Mouse (Mus musculus): Measurements from ENCODE around the gene Tpra1.

Tpra1 gene

GRCm38 (mm10) chr6:88890832-88891231 is 11.2 kb upstream of the Tpra1 start:
- no peak for DNase-seq (ENCODE audit: low spot score)

GRCm38 (mm10) chr6:88893559-88893958 is 8.5 kb upstream of the Tpra1 start:
- DNase-seq (ENCODE audit: low spot score): peak; percentile 77

DNA sequence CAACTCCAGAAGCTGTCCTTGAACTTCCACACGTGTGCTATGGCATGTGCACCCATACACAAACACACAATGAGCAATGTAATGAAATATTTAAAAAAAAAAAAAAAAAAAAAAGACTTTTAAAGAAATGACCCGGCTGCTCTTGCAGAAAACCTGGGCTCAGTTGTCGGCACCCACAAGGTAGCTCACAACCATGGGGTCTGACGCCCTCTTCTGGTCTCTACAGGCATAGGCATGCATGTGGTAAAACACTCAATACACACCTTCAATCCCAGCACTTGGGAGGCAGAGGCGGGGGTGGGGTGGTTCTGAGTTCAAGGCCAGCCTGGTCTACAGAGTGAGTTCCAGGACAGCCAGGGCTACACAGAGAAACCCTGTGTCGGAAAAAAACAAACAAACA is 6.1 kb upstream of the Tpra1 start:
- DNase-seq (ENCODE audit: low spot score): no peak

DNA sequence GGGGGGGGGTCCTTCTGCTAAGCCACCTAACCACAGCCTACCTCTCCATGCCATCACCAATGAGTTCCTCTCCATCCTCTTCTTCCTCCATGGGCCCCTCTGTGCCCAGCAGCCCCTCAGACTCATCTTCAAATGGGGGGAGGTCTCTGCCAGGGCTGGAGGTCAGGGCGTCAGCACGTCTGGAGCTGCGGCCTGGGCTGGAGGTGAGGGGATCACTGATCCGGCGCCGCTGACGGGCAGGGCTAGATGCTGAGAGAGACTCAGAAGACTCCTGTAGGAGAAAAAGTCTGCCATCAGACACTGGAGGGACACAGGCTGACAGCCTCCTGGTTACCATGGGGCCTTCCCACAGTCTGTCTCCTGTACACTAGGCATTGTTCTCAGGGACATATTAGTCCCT is 4.8 kb upstream of the Tpra1 start:
- no peak for DNase-seq (ENCODE audit: low spot score)

DNA sequence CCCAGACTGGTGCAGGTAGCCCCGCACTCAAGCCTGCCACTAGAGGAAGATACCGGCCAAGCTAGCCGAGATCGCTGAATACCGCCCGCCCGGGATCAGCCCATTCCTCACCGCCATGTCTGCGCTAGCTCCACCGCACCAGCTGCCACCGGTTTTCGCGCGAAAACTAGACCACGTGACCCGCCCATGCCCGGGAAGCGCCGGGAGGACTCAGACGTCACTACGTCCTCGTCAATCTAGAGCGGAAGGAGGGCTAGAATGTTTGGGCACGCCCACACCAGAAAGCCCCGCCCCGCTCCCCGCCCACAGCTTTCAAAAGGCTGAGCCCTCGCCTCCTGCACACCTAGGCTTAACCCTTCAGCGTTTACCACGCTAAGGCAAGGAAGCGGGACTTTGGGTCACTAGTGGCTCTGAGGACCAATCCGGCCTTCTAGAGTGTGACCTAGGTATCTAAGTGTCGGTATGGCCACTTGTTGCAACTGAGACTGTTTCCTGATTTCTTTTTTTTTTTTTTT is 3.5 kb upstream of the Tpra1 start, which contains the start of gene Mcm2:
Mcm2 (minus strand) TSS at position 247 of the 515 bp plus-strand sequence.
- DNase-seq (ENCODE audit: low spot score): peak; percentile 98

DNA sequence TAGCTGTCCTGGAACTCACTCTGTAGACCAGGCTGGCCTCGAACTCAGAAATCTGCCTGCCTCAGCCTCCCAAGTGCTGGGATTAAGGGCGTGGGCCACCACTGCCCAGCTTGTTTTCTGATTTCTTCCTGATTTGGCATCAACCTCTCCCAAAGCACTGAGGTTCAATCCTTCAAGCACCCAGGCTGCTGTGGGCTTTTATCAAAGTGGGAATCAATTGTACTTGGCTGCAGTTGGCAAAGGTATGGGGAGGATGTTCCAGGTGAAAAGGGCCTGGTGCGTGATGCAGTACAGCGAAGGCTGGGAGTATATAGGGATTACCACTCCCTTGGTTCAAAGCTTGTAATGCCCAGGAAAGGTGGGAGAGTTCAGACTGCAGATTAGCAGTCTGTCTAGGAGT is 3.0 kb upstream of the Tpra1 start:
- DNase-seq (ENCODE audit: low spot score): no peak

GRCm38 (mm10) chr6:88899628-88900027 is 2.4 kb upstream of the Tpra1 start:
- no peak for DNase-seq (ENCODE audit: low spot score)

DNA sequence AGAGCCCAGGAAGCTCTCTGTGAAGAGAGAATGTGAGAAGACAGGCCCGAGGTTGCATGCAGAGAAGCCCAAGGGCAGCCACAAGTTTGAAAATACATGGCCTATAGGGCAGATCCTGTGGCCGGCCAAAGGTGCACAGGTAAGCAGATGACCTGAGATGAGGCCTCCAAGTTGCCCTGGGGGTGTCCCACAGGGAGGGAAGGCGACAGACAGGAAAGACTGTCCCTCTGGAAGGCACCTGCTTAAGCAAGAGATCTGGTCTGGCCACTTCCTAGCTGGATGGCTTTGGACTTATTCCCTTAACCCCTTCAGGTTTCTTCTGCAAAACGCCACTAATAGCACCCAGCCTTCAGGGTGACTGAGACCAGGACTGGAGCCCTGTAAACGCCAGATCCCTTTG is 580 bp upstream of the Tpra1 start:
- DNase-seq (ENCODE audit: low spot score): peak; percentile 69

GRCm38 (mm10) chr6:88903708-88904107 is 1.7 kb downstream of the Tpra1 start:
- no peak for DNase-seq (ENCODE audit: low spot score)

- peak; percentile 45 for DNase-seq (ENCODE audit: low spot score)
These were observed 2.5 kb downstream of the Tpra1 start for GRCm38 (mm10) chr6:88904456-88904974.

- no peak for DNase-seq (ENCODE audit: low spot score)
These were observed 3.0 kb downstream of the Tpra1 start for GRCm38 (mm10) chr6:88905042-88905441.

- peak; percentile 89 for DNase-seq (ENCODE audit: low spot score)
These were observed 4.5 kb downstream of the Tpra1 start for GRCm38 (mm10) chr6:88906369-88907108.

GRCm38 (mm10) chr6:88909151-88909550 is 7.1 kb downstream of the Tpra1 start:
- DNase-seq (ENCODE audit: low spot score): no peak

DNA sequence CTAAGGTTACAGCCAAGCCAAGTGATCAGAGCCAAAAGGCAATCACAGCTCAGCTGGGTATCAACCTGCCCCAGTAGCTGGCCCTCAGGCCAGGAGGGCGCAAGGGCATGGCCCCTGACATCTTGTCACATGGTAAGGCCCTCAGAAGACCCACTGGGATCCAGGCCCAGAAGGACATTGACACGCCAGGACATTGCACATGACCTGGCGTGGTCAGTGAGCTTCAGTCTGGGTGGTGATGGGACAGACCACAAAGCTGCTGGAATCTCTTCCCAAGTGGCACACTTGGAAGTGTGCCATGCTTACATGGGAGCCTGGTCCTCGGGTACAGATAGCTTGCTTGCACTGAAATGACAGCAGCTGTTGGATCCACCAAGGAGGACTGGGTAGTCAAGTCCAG is 11.0 kb downstream of the Tpra1 start:
- DNase-seq (ENCODE audit: low spot score): peak; percentile 75

DNA sequence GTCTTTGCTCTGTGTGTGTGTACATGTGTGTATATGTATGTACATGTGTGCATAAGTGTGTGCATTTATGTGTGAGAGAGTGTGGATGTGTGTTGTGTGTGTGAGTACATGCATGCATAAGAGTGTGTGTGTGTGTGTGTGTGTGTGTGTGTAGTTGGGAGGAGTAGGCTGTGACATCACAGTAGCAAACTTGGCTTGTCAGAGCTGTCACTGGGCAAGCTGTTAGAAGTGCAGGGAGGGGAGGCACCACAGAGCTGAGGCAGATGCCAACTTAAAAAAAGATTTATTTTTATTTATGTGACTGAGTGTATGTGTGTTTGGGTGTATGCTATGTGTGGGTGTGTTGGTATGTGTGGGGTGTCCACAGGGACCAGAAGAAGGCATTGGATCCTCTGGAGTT is 11.4 kb downstream of the Tpra1 start:
- peak; percentile 60 for DNase-seq (ENCODE audit: low spot score)

DNA sequence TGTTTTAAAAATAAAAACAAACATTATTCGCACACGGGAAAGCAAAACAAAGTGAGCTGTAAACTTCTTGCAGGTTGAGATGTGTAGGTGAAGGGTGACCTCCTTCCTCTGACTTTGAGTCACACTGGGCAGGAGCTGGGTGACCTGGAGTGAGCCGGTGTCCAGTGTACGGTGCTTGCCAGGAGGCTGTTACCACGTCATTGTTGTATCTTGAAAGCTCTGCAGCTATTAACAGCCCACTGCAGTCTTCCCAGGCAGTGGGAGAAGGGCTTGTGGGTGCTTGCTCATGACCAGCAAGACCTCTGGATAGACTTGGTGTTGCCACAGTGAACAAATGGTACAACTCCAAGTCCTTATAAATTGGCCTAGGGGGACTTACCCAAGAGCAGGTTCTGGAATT is 12.7 kb downstream of the Tpra1 start:
- peak; percentile 52 for DNase-seq (ENCODE audit: low spot score)

DNA sequence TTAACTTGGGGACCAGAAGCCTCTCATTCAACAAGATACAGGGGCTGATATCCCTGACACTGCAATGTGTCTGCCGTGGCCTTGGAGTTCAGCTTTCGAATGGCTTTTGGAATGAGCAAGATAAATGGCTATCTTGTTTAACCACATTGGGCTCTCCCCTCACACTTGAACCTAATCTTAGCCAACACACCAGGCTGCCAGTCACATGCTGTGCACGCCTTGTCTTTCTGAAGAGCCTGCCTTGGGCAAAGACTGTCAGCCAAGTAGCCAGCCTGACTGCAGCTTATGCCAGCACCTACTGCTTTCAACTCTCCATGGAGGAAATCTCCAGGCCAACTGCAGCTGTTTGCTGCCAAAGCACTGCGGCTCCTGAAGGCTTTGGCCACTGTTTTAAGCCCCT is 13.5 kb downstream of the Tpra1 start:
- peak; percentile 63 for DNase-seq (ENCODE audit: low spot score)

DNA sequence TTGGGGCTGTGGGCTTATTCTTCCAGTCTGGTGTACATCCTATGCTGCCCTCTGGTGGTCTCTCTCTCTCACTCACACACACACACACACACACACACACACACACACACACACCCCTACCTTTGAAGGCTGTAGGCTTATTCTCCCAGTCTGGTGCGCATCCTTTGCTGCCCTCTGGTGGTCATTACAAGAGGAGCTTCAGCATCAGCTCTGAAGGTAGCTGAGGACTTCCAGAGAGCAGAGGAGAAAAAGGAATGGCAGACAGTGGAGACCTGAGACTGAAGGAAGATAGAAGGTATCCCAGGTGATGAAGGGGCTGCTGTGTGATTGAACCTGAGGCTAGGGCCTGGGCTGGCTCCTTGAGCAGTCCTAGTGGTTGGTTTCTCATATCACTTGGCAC is 14.1 kb downstream of the Tpra1 start:
- DNase-seq (ENCODE audit: low spot score): peak; percentile 79

- DNase-seq (ENCODE audit: low spot score): no peak
These were observed 16.8 kb downstream of the Tpra1 start for GRCm38 (mm10) chr6:88918802-88919201.

DNA sequence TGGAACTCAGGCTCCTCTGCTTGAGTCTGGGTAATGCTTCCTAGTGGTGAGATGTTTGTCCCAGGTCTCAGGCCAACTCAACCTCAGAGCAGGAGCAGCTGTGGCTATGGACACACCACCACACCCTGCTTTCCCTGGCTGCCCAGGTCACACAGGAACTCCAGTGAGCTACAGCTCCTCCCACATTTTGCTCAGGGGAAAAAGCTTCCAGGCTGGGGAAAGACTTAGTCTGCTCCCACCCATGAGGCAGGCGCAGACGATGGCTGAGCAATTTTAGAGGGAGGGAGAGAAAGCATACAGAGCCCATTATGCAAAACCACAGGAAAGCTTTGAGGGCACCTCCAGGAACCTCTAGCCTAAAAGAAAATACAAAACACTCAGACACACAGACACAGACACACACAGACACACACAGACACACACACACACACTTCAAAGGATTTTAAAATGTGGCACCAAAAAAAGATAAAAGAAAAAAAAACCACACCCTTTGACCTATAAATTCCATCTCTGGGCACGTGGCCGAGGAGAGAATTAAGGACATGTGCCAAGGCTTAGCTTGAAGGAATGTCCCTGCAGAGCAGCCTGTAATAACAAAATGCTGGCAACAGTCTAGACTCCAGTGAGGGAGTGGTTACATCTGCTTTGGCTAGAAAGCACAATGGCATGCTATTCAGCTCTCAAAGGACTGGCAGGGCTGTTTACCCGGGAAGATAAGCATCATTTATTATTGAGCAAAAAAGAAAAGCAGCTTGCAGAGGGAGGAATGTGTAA is 22.6 kb downstream of the Tpra1 start:
- peak; percentile 97 for DNase-seq (ENCODE audit: low spot score)

DNA sequence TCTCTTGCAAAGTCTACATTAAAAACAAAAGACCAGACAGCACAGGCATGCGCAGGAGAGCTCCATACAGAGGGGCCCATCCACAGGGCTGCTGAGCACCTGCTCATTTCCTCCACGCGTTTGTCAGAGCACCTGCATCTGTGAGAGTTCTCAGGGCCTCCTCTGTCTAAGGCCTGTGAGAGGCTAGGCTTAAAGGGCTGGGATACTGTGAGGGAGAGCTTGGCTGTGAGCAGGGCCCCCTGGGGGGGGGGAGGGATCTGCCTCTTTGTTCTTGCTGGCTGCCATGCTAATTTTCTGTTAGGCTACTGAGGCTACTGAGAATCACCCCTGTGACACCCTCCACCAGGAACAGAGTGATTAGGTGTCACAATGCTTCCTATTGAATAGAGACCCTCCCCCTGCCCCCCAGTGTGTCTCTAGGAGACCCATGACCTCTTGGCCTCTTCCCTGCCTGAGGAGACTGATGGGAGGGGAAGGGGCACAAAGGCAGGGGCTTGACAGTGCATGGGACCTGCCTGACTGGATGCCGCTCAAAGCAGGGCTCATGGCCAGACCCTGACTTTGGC is 23.7 kb downstream of the Tpra1 start:
- no peak for DNase-seq (ENCODE audit: low spot score)

- peak; percentile 63 for DNase-seq (ENCODE audit: low spot score)
These were observed 24.8 kb downstream of the Tpra1 start for GRCm38 (mm10) chr6:88926870-88927269.

- DNase-seq (ENCODE audit: low spot score): peak; percentile 88
These were observed 25.5 kb downstream of the Tpra1 start for GRCm38 (mm10) chr6:88927595-88927994.
